Comparison of ENCODE assay signal across 9 mouse cellular contexts in genomic region chr11:49250422-49251379, GRCm38 (mm10). TPM values are rescaled to one million over a fixed set of nuclear protein-coding genes. Genes with fewer than 3 reads are reported as not detected.
DNase-seq lines count a peak whose midpoint lies in the region; ATAC-seq lines count a peak whose summit lies in the region.
"Had no signal": no experiment of that assay in that cellular context is flagged by ENCODE, and none has a peak within 500 bp of the region (broad histone marks: within the 10 kb centered on the region; RNA-seq: fewer than 3 reads in every experiment).

No protein-coding gene starts in this region.

- no peaks in the 10 kb centered on the region for H3K27me3 ChIP-seq in heart, embryonic 13.5 days (replicated peaks)
- H3K27me3 ChIP-seq in kidney, embryonic 16.5 days (ENCODE audit: insufficient read depth, low read length) = no peaks in the 10 kb centered on the region
- H3K27me3 ChIP-seq in liver, embryonic 16.5 days (ENCODE audit: control insufficient read depth, insufficient read depth, low read depth, low read length) = no peaks in the 10 kb centered on the region
- no peaks in the 10 kb centered on the region for H3K27me3 ChIP-seq in neural tube, embryonic 11.5 days (ENCODE audit: control insufficient read depth, insufficient read depth, low read length)
- H3K27me3 ChIP-seq in stomach, embryonic 15.5 days (replicated peaks) = no peaks in the 10 kb centered on the region

- H3K4me2 ChIP-seq in heart, embryonic 13.5 days = peak overlapping the region; percentile 80
- peak overlapping the region; percentile 80 for H3K4me2 ChIP-seq in kidney, embryonic 16.5 days (replicated peaks; ENCODE audit: low read depth, low read length)
- peak overlapping the region; percentile 80 for H3K4me2 ChIP-seq in liver, embryonic 16.5 days (ENCODE audit: low read depth, low read length)
- peak overlapping the region; percentile 75 for H3K4me2 ChIP-seq in neural tube, embryonic 11.5 days (ENCODE audit: low read depth)
- peak overlapping the region; percentile 65 for H3K4me2 ChIP-seq in stomach, embryonic 15.5 days

- H3K4me1 ChIP-seq in heart, embryonic 13.5 days = peaks cover 74% of the 10 kb centered on the region
- H3K4me1 ChIP-seq in kidney, embryonic 16.5 days (ENCODE audit: insufficient read depth, low read length) = peaks cover 47% of the 10 kb centered on the region
- peaks cover 67% of the 10 kb centered on the region for H3K4me1 ChIP-seq in liver, embryonic 16.5 days (ENCODE audit: control insufficient read depth, low read depth, low read length)
- H3K4me1 ChIP-seq in neural tube, embryonic 11.5 days (ENCODE audit: control insufficient read depth, insufficient read depth, low read length) = no peaks in the 10 kb centered on the region
- peaks cover 48% of the 10 kb centered on the region for H3K4me1 ChIP-seq in stomach, embryonic 15.5 days

- peak; percentile 51 to 54 for DNase-seq in CD8-positive naive resting alpha-beta T cell, adult 2 months (ENCODE audit: low read depth in 2 of 2, low spot score in 2 of 2)
- DNase-seq in c-Kit-negative CD71-positive TER-119-positive erythroid progenitor cells, embryonic 14.5 days (ENCODE audit: low read depth, low spot score) = peak; percentile 73
- peak; percentile 85 for DNase-seq in neural tube, embryonic 11.5 days (ENCODE audit: low spot score)

- peak overlapping the region; percentile 92 for H3K27ac ChIP-seq in heart, embryonic 13.5 days (replicated peaks)
- peak overlapping the region; percentile 97 for H3K27ac ChIP-seq in kidney, embryonic 16.5 days (ENCODE audit: low read length)
- H3K27ac ChIP-seq in liver, embryonic 16.5 days (ENCODE audit: low read length) = peak overlapping the region; percentile 94
- H3K27ac ChIP-seq in neural tube, embryonic 11.5 days (ENCODE audit: low read depth, low read length) = peak overlapping the region; percentile 7; the same call in 1 of the 2 replicates
- H3K27ac ChIP-seq in stomach, embryonic 15.5 days = peak overlapping the region; percentile 96

- ATAC-seq in erythroid progenitor cell, adult 5-6 weeks (replicated peaks; ENCODE audit: low FRiP score, poor library complexity, severe bottlenecking) = peak; percentile 84
- peak; percentile 91 for ATAC-seq in heart, embryonic 13.5 days (ENCODE audit: extremely low read depth, insufficient number of reproducible peaks, low FRiP score, low TSS enrichment)
- ATAC-seq in kidney, embryonic 16.5 days (ENCODE audit: low FRiP score, low TSS enrichment) = peak; percentile 98
- peak; percentile 96 for ATAC-seq in liver, embryonic 16.5 days (ENCODE audit: low read depth)
- peak; percentile 93 for ATAC-seq in neural tube, embryonic 11.5 days (ENCODE audit: insufficient read depth, low FRiP score, low TSS enrichment)
- peak; percentile 97 for ATAC-seq in stomach, embryonic 15.5 days (ENCODE audit: insufficient read depth, low FRiP score, low read depth)

- peak overlapping the region; percentile 69 for H3K4me3 ChIP-seq in heart, embryonic 13.5 days
- peak overlapping the region; percentile 78 for H3K4me3 ChIP-seq in kidney, embryonic 16.5 days (ENCODE audit: low read length)
- H3K4me3 ChIP-seq in liver, embryonic 16.5 days (ENCODE audit: low read depth, low read length) = peak overlapping the region; percentile 84
- peak overlapping the region; percentile 51 for H3K4me3 ChIP-seq in neural tube, embryonic 11.5 days (ENCODE audit: low read depth, low read length)
- peak overlapping the region; percentile 72 for H3K4me3 ChIP-seq in stomach, embryonic 15.5 days (replicated peaks)

- H3K36me3 ChIP-seq in heart, embryonic 13.5 days = peaks cover 40% of the 10 kb centered on the region
- peaks cover 14% of the 10 kb centered on the region; the same call in 1 of the 2 replicates for H3K36me3 ChIP-seq in kidney, embryonic 16.5 days (ENCODE audit: insufficient read depth, low read length)
- H3K36me3 ChIP-seq in liver, embryonic 16.5 days (ENCODE audit: control insufficient read depth, insufficient read depth) = peaks cover 18% of the 10 kb centered on the region
- H3K36me3 ChIP-seq in neural tube, embryonic 11.5 days (ENCODE audit: control insufficient read depth, insufficient read depth, low read length) = no peaks in the 10 kb centered on the region
- peaks cover 23% of the 10 kb centered on the region for H3K36me3 ChIP-seq in stomach, embryonic 15.5 days

- H3K9me3 ChIP-seq in heart, embryonic 13.5 days = no peaks in the 10 kb centered on the region
- H3K9me3 ChIP-seq in kidney, embryonic 16.5 days (ENCODE audit: low read length) = no peaks in the 10 kb centered on the region
- H3K9me3 ChIP-seq in liver, embryonic 16.5 days (replicated peaks; ENCODE audit: control insufficient read depth, low read length) = no peaks in the 10 kb centered on the region
- no peaks in the 10 kb centered on the region for H3K9me3 ChIP-seq in neural tube, embryonic 11.5 days (ENCODE audit: control insufficient read depth, low read length)
- H3K9me3 ChIP-seq in stomach, embryonic 15.5 days = no peaks in the 10 kb centered on the region

- 2% methylated on average over 43 of the region's 45 CpGs for WGBS in heart, embryonic 13.5 days
- WGBS in kidney, embryonic 16.5 days = 1% methylated on average over 45 of the region's 45 CpGs
- 1% methylated on average over 45 of the region's 45 CpGs for WGBS in liver, embryonic 16.5 days (ENCODE audit: insufficient replicate concordance)
- 3% methylated on average over 44 of the region's 45 CpGs for WGBS in neural tube, embryonic 11.5 days
- WGBS in stomach, embryonic 15.5 days = under 1% methylated on average over 45 of the region's 45 CpGs

- peak overlapping the region; percentile 89 for H3K9ac ChIP-seq in heart, embryonic 13.5 days
- H3K9ac ChIP-seq in kidney, embryonic 16.5 days (replicated peaks; ENCODE audit: low read length) = peak overlapping the region; percentile 96
- H3K9ac ChIP-seq in liver, embryonic 16.5 days (ENCODE audit: low read depth, low read length) = peak overlapping the region; percentile 96
- peak overlapping the region; percentile 82 for H3K9ac ChIP-seq in neural tube, embryonic 11.5 days (ENCODE audit: low read length)
- H3K9ac ChIP-seq in stomach, embryonic 15.5 days = peak overlapping the region; percentile 77

RNA-seq across cellular contexts. Expression of gene Mgat1, which starts 6.7 kb away (rescaled TPM):
- total RNA-seq in erythroid progenitor cell, adult 5-6 weeks (2015; ENCODE audit: low replicate concordance) = 12.2 and 15.5 TPM in 2 replicates
- 21.8 and 26.2 TPM in 2 replicates for total RNA-seq in erythroid progenitor cell, adult 5-6 weeks (2017; ENCODE audit: low replicate concordance)
- 44.2 and 44.9 TPM in 2 replicates for polyA plus RNA-seq in heart, embryonic 13.5 days (2015; fragmentation: Nextera tagmentation; extraction: Ambion mirVana)
- polyA plus RNA-seq in kidney, embryonic 16.5 days (2015; fragmentation: Nextera tagmentation; extraction: Ambion mirVana) = 88.9 and 91.9 TPM in 2 replicates
- 41.5 TPM in 2 replicates for polyA plus RNA-seq in liver, embryonic 16.5 days (2015; fragmentation: Nextera tagmentation; extraction: Ambion mirVana)
- polyA plus RNA-seq in neural tube, embryonic 11.5 days (2014; fragmentation: Nextera tagmentation; extraction: Ambion mirVana) = 28.6 and 33.2 TPM in 2 replicates
- 59.3 and 59.9 TPM in 2 replicates for polyA plus RNA-seq in stomach, embryonic 15.5 days (2015; fragmentation: Nextera tagmentation; extraction: Ambion mirVana)

RNA-seq across cellular contexts. Expression of gene Olfr1393, which starts 27.4 kb away (rescaled TPM):
- not detected in 2 replicates for total RNA-seq in erythroid progenitor cell, adult 5-6 weeks (2015; ENCODE audit: low replicate concordance)
- total RNA-seq in erythroid progenitor cell, adult 5-6 weeks (2017; ENCODE audit: low replicate concordance) = not detected in 2 replicates
- 0.16 TPM in 1 of 2 replicates, not detected in the other for polyA plus RNA-seq in heart, embryonic 13.5 days (2015; fragmentation: Nextera tagmentation; extraction: Ambion mirVana)
- not detected in 2 replicates for polyA plus RNA-seq in kidney, embryonic 16.5 days (2015; fragmentation: Nextera tagmentation; extraction: Ambion mirVana)
- polyA plus RNA-seq in liver, embryonic 16.5 days (2015; fragmentation: Nextera tagmentation; extraction: Ambion mirVana) = 0.06 TPM in 1 of 2 replicates, not detected in the other
- polyA plus RNA-seq in neural tube, embryonic 11.5 days (2014; fragmentation: Nextera tagmentation; extraction: Ambion mirVana) = 0.08 and 0.12 TPM in 2 replicates
- polyA plus RNA-seq in stomach, embryonic 15.5 days (2015; fragmentation: Nextera tagmentation; extraction: Ambion mirVana) = not detected in 2 replicates

RNA-seq across cellular contexts. Expression of gene Olfr1392, which starts 34.4 kb away (rescaled TPM):
- not detected in 2 replicates for total RNA-seq in erythroid progenitor cell, adult 5-6 weeks (2015; ENCODE audit: low replicate concordance)
- total RNA-seq in erythroid progenitor cell, adult 5-6 weeks (2017; ENCODE audit: low replicate concordance) = not detected in 2 replicates
- not detected in 2 replicates for polyA plus RNA-seq in heart, embryonic 13.5 days (2015; fragmentation: Nextera tagmentation; extraction: Ambion mirVana)
- polyA plus RNA-seq in kidney, embryonic 16.5 days (2015; fragmentation: Nextera tagmentation; extraction: Ambion mirVana) = not detected in 2 replicates
- not detected in 2 replicates for polyA plus RNA-seq in liver, embryonic 16.5 days (2015; fragmentation: Nextera tagmentation; extraction: Ambion mirVana)
- not detected in 2 replicates for polyA plus RNA-seq in neural tube, embryonic 11.5 days (2014; fragmentation: Nextera tagmentation; extraction: Ambion mirVana)
- polyA plus RNA-seq in stomach, embryonic 15.5 days (2015; fragmentation: Nextera tagmentation; extraction: Ambion mirVana) = 0.06 TPM in 1 of 2 replicates, not detected in the other

RNA-seq across cellular contexts. Expression of gene Zfp62, which starts 47.6 kb away (rescaled TPM):
- 55.9 and 72.1 TPM in 2 replicates for total RNA-seq in erythroid progenitor cell, adult 5-6 weeks (2015; ENCODE audit: low replicate concordance)
- total RNA-seq in erythroid progenitor cell, adult 5-6 weeks (2017; ENCODE audit: low replicate concordance) = 35.6 and 36.3 TPM in 2 replicates
- polyA plus RNA-seq in heart, embryonic 13.5 days (2015; fragmentation: Nextera tagmentation; extraction: Ambion mirVana) = 24.9 and 26.3 TPM in 2 replicates
- polyA plus RNA-seq in kidney, embryonic 16.5 days (2015; fragmentation: Nextera tagmentation; extraction: Ambion mirVana) = 45.6 and 46.3 TPM in 2 replicates
- polyA plus RNA-seq in liver, embryonic 16.5 days (2015; fragmentation: Nextera tagmentation; extraction: Ambion mirVana) = 11.1 and 11.7 TPM in 2 replicates
- polyA plus RNA-seq in neural tube, embryonic 11.5 days (2014; fragmentation: Nextera tagmentation; extraction: Ambion mirVana) = 57.2 and 62.5 TPM in 2 replicates
- polyA plus RNA-seq in stomach, embryonic 15.5 days (2015; fragmentation: Nextera tagmentation; extraction: Ambion mirVana) = 31.0 and 34.2 TPM in 2 replicates

RNA-seq across cellular contexts. Expression of gene Olfr10, which starts 53.8 kb away (rescaled TPM):
- total RNA-seq in erythroid progenitor cell, adult 5-6 weeks (2015; ENCODE audit: low replicate concordance) = not detected in 2 replicates
- total RNA-seq in erythroid progenitor cell, adult 5-6 weeks (2017; ENCODE audit: low replicate concordance) = not detected in 2 replicates
- not detected in 2 replicates for polyA plus RNA-seq in heart, embryonic 13.5 days (2015; fragmentation: Nextera tagmentation; extraction: Ambion mirVana)
- not detected in 2 replicates for polyA plus RNA-seq in kidney, embryonic 16.5 days (2015; fragmentation: Nextera tagmentation; extraction: Ambion mirVana)
- polyA plus RNA-seq in liver, embryonic 16.5 days (2015; fragmentation: Nextera tagmentation; extraction: Ambion mirVana) = not detected in 2 replicates
- not detected in 2 replicates for polyA plus RNA-seq in neural tube, embryonic 11.5 days (2014; fragmentation: Nextera tagmentation; extraction: Ambion mirVana)
- polyA plus RNA-seq in stomach, embryonic 15.5 days (2015; fragmentation: Nextera tagmentation; extraction: Ambion mirVana) = not detected in 2 replicates
- polyA plus RNA-seq: gonadal fat pad, adult 2 months had no signal

Comparison
In these comparisons a context has a peak if more than half of its experiments do, and no peak if none do; other contexts are left out.
1. Peak in every context shown above with its lines: DNase-seq, ATAC-seq, H3K4me3 ChIP-seq and H3K27ac ChIP-seq.
2. H3K27ac ChIP-seq: peak in every context shown above with its lines; median percentile 97 in kidney, embryonic 16.5 days; 96 in stomach, embryonic 15.5 days; 94 in liver, embryonic 16.5 days; 92 in heart, embryonic 13.5 days; 7 in neural tube, embryonic 11.5 days.